Mouse (Mus musculus) lung, adult 2 months (tissue): ENCODE results near the gene Sox5.

Experiments used
- CTCF ChIP-seq: fragments of 200-500 bp; IDR thresholded peaks from 2 replicates; pipeline ENCODE4 v1.5.1; 2011; ENCODE audit warnings: mild to moderate bottlenecking, low read length, control low read depth; ENCODE audit not compliant: insufficient read depth
- POLR2A ChIP-seq: fragments of 200-500 bp; IDR thresholded peaks from 2 replicates; pipeline ENCODE4 v1.6.1; 2011; ENCODE audit warnings: low read depth, mild to moderate bottlenecking, control low read depth, low read length, borderline replicate concordance; ENCODE audit errors: extremely low read depth

DNA sequence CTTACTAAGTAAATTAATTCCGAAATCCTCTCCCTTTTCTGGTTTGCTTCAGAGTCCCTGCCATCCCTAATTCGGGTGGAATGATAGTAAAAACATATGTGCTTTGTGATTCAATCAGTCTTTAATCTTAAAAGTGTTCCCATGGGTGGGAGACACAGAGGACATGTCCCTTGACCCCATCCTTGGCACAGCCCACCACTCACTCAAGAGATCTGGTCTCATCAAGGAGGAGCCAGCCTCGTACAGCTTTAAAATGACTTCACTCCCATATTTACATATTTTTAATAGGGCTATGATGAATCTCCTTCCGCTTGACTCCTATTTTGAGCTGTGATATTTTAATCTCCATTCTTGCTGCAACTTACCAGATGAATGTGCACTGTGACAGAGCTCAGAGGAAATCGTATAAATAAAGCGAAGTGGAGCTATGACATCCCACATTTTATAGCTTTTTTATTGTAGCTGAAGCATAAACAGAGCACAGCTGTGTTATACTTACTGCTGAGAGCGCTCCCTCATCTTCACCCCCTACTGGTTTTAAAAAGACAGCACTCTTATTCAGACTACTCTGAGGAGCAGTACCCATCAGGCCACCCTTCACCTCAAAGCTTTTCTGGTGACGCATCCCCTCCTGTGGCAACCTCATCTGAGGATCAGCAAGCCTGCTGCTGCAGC lies 185.1 kb downstream of the Sox5 start:
- TF ChIP-seq POLR2A, result no peak
- no peak for TF ChIP-seq CTCF
